Mouse (Mus musculus) bone marrow, adult 2 months (tissue): Measurements from ENCODE around the gene Hps6.

Experiments
- CTCF ChIP-seq: fragments of 200-500 bp; IDR thresholded peaks from 2 replicates; pipeline ENCODE4 v1.5.1; 2011; ENCODE audit warnings: low read length, control low read depth; ENCODE audit not compliant: control insufficient read depth, insufficient read depth
- POLR2A ChIP-seq: fragments of 200-500 bp; IDR thresholded peaks from 2 replicates; pipeline ENCODE4 v1.6.1; 2011; ENCODE audit warnings: low read depth, mild to moderate bottlenecking, control low read depth, low read length, borderline replicate concordance; ENCODE audit not compliant: control insufficient read depth

GRCm38 (mm10) chr19:46004814-46005466, 1.6 kb downstream of the Hps6 start:
- TF ChIP-seq CTCF (no peak), POLR2A (no peak)
